Mouse (Mus musculus): ENCODE data around the gene 9530077C05Rik.
"Not testable (repeated sequence)": the region's sequence is repeated elsewhere in the genome, so short reads cannot be mapped to it uniquely, and the experiment has no call there.

Gene 9530077C05Rik

GRCm38 (mm10) chr9:22453990-22454389, 42.7 kb downstream of the 9530077C05Rik start, which contains the start of gene Gm17545:
Gm17545 (plus strand) TSS chr9:22454290.
- not testable (repeated sequence) for ATAC-seq (ENCODE audit: insufficient number of reproducible peaks, low FRiP score, low TSS enrichment)

GRCm38 (mm10) chr9:22455041-22455440, 43.7 kb downstream of the 9530077C05Rik start:
- no peak for ATAC-seq (ENCODE audit: insufficient number of reproducible peaks, low FRiP score, low TSS enrichment)

GRCm38 (mm10) chr9:22457142-22457835, 46.0 kb downstream of the 9530077C05Rik start:
- ATAC-seq (ENCODE audit: insufficient number of reproducible peaks, low FRiP score, low TSS enrichment) = no peak

- ATAC-seq (ENCODE audit: insufficient number of reproducible peaks, low FRiP score, low TSS enrichment) = peak; percentile 91
These were observed 50.6 kb downstream of the 9530077C05Rik start for GRCm38 (mm10) chr9:22461946-22462345.

GRCm38 (mm10) chr9:22466212-22466611, 54.9 kb downstream of the 9530077C05Rik start:
- no peak for ATAC-seq (ENCODE audit: insufficient number of reproducible peaks, low FRiP score, low TSS enrichment)

- peak; percentile 54 for ATAC-seq (ENCODE audit: insufficient number of reproducible peaks, low FRiP score, low TSS enrichment)
These were observed 56.3 kb downstream of the 9530077C05Rik start for GRCm38 (mm10) chr9:22467371-22468169.

GRCm38 (mm10) chr9:22468170-22468898, 57.0 kb downstream of the 9530077C05Rik start:
- peak; percentile 69 for ATAC-seq (ENCODE audit: insufficient number of reproducible peaks, low FRiP score, low TSS enrichment)

- ATAC-seq (ENCODE audit: insufficient number of reproducible peaks, low FRiP score, low TSS enrichment) = no peak
These were observed 57.6 kb downstream of the 9530077C05Rik start for GRCm38 (mm10) chr9:22468899-22469259.

GRCm38 (mm10) chr9:22469643-22470042, 58.3 kb downstream of the 9530077C05Rik start, which contains the start of gene Rp9:
Rp9 (minus strand) TSS chr9:22469743.
- ATAC-seq (ENCODE audit: insufficient number of reproducible peaks, low FRiP score, low TSS enrichment) = no peak

GRCm38 (mm10) chr9:22475424-22475868, 64.1 kb downstream of the 9530077C05Rik start, which contains the start of gene Bbs9:
Bbs9 (plus strand) TSS chr9:22475715.
- peak; percentile 99 for ATAC-seq (ENCODE audit: insufficient number of reproducible peaks, low FRiP score, low TSS enrichment)

GRCm38 (mm10) chr9:22476265-22476664, 65.0 kb downstream of the 9530077C05Rik start:
- no peak for ATAC-seq (ENCODE audit: insufficient number of reproducible peaks, low FRiP score, low TSS enrichment)

GRCm38 (mm10) chr9:22478946-22479345, 67.6 kb downstream of the 9530077C05Rik start:
- no peak for ATAC-seq (ENCODE audit: insufficient number of reproducible peaks, low FRiP score, low TSS enrichment)

GRCm38 (mm10) chr9:22483866-22484561, 72.7 kb downstream of the 9530077C05Rik start:
- no peak for ATAC-seq (ENCODE audit: insufficient number of reproducible peaks, low FRiP score, low TSS enrichment)

- ATAC-seq (ENCODE audit: insufficient number of reproducible peaks, low FRiP score, low TSS enrichment) = no peak
These were observed 73.4 kb downstream of the 9530077C05Rik start for GRCm38 (mm10) chr9:22484562-22485308.

- ATAC-seq (ENCODE audit: insufficient number of reproducible peaks, low FRiP score, low TSS enrichment) = no peak
These were observed 74.9 kb downstream of the 9530077C05Rik start for GRCm38 (mm10) chr9:22486211-22486610.

- ATAC-seq (ENCODE audit: insufficient number of reproducible peaks, low FRiP score, low TSS enrichment) = no peak
These were observed 77.7 kb downstream of the 9530077C05Rik start for GRCm38 (mm10) chr9:22488963-22489362.

Data from cerebellum, adult (tissue).